Mouse (Mus musculus) layer of hippocampus, postnatal 36 days (tissue): ENCODE results near the gene Bmper. TPM values are rescaled to one million over a fixed set of nuclear protein-coding genes. Genes with fewer than 3 reads are reported as not detected.

Source experiments
- DNase-seq, 2 experiments: peaks; one replicate each; pipeline ENCODE4 v3.0.0; 2022
- total RNA-seq, 2 experiments: library from RNA; stranded (reverse); gene quantifications; 2 replicates each; pipeline ENCODE4 v1.2.3; 2021

The Bmper gene
- total RNA-seq, 2 experiments from 2014 or later: 4.0 to 5.1 TPM

- DNase-seq: no peak
Observed at GRCm38 (mm10) chr9:23236635-23237279, 13.9 kb downstream of the Bmper start.

DNA sequence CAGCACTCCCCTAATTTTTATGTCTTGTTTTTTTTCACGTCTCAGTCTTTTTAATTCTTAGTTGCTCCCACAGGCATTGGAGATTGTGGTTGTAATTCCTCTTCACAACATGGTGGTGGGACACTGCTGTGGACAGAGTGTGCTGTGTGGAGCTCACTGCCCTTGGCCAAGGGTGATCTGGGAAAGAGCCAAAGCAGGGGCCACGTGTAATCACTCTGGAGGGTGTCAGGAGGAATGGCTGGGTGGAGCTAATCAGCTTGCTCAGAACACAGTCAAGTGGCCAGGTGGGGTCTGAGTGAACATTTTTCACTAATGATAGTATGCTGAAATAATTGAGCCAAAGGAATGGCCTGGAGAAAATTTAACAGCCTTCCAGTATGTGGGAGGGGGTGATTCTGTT lies 16.1 kb downstream of the Bmper start:
- no peak for DNase-seq

DNA sequence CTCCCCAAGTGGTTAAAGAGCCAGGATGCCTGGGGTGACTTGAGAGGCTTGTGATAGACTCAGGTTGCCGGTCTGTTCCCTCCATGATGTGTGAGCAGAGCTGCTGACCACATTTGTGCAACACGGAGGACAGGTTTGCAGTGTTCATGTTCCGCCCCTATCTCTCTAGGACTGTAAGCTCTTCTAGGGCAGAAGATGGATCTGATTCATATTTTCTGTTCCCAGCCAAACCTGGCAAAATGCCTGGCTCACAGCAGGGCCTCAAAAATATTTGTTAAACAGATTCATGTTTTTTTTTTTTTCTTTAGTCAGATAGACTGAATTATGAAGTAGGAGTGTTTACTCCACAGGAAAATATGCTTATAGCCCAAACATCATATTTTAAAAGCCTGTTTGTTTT lies 20.0 kb downstream of the Bmper start:
- peak; percentile 36 to 43 for DNase-seq

DNA sequence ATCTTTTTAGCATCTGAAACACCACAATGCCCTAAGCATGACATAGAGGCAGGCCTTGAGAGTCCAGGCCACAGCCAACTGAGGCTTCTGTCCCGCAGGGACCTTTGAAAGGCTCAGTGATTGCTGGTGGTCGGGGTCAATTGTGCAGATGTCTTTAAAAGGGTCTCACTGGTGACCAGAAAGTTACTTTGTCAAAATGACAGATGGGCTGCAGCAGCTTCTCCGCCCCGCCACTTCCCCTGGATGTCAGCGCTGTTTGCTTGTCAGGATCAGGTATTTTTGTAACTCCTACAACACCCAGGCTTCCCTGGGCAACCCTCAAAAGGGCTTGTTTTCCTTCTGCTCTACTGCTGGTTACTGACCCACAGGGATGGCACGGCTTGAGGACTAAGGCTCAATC lies 21.0 kb downstream of the Bmper start:
- no peak for DNase-seq

GRCm38 (mm10) chr9:23246389-23246788 lies 23.5 kb downstream of the Bmper start:
- no peak for DNase-seq

DNA sequence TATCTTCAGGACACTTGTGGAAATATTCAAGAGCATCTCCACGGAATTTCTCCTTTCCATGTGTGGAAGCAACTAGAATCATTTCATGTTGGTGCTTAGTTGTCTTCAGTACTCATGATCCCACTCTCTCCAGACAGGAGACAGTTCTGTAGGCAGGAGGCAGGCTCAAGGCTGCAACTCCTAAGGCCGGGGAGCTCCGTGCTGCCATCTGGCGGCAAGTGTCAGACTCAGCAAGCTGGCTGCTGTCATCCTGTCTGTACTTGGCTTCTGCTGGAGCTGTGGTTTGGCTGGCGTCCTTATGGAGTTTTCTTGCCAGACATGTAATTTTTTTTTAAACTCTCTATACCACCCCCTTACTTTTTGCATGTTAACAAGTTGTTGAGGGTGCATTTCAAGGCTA lies 27.1 kb downstream of the Bmper start:
- DNase-seq: peak; percentile 76 to 77

DNA sequence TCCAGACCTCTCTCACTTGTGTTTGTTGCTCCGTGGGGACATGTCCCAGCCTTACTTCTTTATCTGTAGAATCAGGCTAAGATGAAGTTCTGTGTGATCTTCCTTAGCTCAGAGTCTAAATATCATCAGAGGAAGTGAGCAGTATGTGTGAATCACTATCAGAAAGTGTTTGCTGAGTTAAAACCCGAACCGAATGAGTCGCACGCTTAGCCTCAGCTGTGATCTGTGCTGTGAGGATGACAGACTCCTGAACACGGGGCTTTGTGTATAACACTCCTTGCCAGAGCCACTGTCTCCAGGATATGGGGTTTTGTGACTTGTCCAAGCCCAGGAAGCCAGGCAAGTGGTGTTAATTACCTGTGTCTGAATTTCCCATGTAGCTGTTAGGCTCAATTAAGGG lies 28.1 kb downstream of the Bmper start:
- no peak for DNase-seq

DNA sequence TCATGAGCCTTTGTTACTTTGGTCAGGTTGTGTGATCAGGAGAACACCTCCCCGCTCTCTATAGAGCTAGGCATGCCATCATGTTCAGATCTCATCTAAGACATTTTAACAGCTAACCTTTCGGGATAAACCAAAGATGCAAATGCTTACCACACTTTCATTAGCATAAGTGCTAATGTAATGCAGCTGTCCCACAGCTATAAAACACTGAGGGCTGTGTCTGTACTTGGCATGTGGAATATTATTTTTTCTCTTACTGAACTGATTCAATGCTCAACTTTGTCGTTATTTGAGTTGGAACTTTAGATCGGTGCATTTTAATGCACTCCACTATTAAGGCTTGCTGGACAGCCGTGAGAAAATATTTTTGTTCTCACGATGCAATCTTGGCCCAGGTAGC lies 30.7 kb downstream of the Bmper start:
- no peak for DNase-seq

DNA sequence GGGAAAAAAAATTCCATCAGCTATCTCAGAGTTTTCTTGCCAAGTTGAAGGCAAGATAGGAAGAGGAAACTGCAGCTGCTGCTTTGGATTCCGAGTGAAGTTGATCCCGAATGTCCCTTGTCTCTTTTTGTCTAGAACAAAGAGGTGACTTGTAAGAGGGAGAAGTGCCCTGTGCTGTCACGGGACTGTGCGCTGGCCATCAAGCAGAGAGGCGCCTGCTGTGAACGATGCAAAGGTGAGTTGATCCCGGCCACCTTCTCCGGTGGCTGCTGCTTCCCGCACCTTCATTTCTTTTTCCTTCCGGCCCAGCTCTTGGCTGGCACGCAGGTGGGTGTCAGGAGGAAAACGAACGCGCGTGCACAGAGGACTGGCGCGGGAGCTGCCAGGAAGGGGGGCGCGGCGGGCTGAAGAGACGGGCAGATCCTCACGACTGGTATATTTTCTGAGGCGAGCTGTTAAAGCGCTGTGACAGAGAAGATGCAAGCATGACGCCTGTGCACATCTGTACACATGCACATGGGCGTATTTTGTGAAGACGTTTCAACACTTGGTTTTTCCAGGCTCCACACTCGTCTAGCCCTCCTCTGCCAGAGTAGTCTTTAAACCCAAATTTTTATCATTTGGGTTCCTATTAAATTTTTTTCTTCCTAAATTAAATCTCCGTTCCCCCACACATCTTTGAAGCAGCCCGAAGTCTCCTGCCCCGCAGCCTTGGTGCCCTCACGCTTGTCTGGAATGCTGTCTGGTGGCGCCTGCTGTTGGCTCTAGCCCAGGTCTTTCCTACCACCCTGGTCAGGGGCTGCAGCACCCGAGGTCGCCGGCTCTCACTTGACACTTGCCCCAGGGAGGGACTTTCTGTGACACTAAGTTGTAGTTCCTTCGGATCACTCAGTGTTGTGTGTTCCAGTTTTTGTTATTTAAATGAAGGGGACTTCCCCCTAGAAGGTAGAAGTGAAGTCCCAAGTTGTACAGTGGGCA lies 31.6 kb downstream of the Bmper start:
- DNase-seq: peak in 1 of 2 experiments; percentile 9

GRCm38 (mm10) chr9:23255841-23256240 lies 33.0 kb downstream of the Bmper start:
- no peak for DNase-seq

GRCm38 (mm10) chr9:23256576-23256975 lies 33.7 kb downstream of the Bmper start:
- DNase-seq: no peak

DNA sequence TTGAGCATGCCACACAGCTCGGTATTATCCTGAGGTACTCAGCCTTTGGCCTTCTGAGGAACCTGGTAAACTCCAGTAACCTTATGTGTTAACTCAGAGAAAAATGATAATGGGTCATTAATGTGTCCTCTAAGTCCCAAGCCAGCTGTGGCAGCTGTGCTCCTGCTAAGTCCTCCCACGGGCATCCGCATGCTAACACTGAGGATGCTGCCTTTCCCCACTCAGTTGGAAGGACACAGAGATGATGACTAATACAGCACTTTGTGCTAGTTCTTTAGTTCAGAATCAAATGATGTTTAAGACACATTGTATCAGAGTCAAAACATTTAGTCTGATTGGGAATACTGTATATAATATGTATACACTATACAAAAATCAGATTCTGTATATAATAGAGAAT lies 39.0 kb downstream of the Bmper start:
- no peak for DNase-seq

DNA sequence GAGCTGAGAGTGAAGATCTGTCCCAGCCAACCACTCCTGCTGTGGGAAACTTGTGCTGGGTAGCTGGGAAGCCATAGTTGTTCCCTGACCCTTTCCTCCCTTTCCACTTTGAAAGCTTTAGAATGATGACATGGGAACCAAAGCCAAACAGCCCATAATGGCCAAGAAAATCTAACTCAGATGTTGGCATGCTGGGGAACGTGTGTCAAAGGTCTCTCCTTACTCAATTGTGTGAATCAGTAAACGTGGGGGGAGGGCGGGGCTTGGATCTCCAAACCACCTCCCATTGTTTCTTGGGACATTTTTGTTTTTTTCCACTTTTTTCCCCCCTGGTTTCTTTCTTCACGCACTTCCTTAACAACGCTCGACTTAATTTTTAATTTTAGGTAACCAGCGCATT lies 40.0 kb downstream of the Bmper start:
- DNase-seq: no peak

DNA sequence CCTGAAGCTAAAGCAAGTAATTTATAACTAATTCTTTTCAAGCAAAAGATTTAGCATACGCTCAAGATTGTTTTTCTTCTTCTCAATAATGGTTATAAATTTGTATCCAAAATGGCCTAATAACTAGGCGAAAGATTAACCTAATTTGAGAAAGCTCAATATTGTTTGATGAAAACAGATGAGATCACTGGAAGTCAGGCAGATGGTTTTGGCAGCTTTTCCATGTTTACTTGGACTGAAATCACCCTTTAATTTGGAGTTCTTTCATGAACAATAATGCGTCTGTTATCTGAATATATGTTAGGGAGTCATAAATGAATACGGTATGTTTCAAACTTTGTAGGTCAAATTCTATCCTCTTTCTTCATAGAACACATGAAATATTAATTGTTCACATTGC lies 41.6 kb downstream of the Bmper start:
- DNase-seq: no peak

DNA sequence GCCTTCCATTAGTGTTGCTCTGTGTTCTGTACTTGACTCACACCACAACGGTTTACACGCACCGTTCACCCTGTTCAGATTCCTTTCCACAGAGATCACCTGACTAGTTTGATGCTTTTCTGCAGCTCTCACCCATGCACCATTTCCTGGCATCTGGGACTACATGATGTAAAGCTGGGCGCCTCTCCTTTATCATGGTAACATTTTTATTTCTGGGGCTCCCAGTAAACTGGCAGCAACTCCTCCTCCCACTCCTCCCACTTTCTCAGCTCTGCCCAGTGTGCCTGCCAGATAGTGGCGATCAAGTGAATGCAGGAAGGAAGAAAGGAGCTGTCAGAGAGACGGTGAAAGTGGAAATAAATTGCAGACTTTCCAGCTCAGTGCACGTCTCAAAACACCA lies 45.7 kb downstream of the Bmper start:
- peak in 1 of 2 experiments; percentile 19 for DNase-seq

DNA sequence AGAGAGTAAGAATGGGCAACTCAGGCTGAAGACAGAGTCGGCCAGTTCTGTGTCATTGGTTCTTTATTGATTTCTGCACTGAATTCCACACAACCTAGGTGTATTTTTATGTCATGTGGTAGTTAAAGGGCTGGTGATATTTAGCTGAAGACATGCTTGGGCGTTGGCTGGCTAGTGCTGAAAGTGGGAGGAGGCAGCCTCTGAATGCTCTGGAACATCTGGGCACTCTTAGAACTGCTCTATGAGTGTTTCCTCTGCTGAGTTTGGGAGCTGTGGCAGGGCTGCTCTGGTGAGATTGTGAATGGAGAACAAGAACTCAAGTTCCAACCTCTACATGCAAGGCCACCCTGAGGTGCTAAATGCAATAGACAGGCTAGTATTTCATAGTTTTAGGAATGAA lies 46.2 kb downstream of the Bmper start:
- no peak for DNase-seq

- no peak for DNase-seq
Observed at GRCm38 (mm10) chr9:23276244-23276643, 53.4 kb downstream of the Bmper start.

GRCm38 (mm10) chr9:23284940-23285460 lies 62.1 kb downstream of the Bmper start:
- DNase-seq: peak in 1 of 2 experiments; percentile 12

- no peak for DNase-seq
Observed at GRCm38 (mm10) chr9:23293574-23293973, 70.7 kb downstream of the Bmper start.

DNA sequence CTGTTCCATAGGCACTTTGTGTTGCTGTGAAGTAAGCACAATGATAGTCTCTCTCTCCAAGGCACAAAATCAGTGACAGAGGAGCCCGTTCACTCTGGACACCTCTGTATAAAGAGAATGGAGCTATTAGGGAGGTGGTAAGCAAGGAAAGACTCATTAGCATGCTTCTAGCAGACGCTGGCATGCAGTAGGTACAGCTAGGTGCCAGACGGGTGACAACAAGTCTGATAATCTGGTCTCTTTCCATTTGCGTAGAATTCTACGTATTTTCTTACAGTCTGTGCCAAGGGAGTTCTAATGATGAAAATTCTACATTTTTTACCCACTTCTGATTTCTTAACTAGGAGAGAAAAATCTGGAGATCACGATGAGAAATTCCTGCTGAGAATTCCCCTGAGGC lies 72.7 kb downstream of the Bmper start:
- no peak for DNase-seq

- DNase-seq: no peak
Observed at GRCm38 (mm10) chr9:23297491-23298170, 74.8 kb downstream of the Bmper start.

DNA sequence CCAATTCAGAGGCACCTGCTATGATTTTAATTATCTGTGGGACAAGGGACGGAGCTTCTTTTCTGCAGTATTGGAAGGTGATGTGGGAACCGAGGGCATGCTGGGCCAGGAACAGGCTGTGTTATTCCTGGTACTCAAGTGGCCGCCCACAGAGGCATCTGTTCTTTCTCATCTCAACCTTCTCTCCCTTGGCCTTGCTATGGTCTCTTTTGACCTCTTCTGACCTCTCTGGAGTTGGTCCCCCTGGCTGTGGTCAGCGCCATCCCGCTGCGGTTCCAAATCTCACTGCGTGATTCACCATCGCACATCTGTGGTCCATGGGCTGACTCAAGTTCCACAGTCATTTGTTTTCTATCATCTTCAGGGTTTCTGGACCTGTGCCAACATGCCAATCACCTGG lies 77.5 kb downstream of the Bmper start:
- DNase-seq: no peak

DNA sequence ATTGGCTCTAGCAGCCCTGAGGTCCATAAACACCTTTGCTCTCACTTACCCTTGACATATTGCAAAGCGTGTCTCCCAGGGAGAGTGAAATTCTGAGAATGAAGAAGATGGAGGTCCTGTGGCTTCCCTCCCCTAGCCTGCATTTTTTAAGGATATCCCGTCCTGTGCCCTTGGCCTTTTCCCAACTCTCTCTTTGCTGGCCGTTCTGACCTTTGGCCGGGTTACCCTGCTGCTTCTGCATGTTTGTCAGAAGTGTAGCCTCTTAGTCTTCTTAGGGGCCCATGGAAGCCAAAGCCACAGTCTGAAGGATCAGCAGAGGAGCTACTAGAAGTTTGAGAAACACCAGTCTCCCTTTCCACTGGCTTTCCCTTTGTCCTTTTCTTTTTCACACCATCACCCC lies 82.8 kb downstream of the Bmper start:
- DNase-seq: no peak
